Mouse (Mus musculus) heart, embryonic 13.5 days (tissue): ENCODE results near the gene Ppm1e. TPM values are rescaled to one million over a fixed set of nuclear protein-coding genes. Genes with fewer than 3 reads are reported as not detected.

Source experiments
- ATAC-seq: fragments of 200-750 bp; cut with Nextera tagmentation; 2 replicates; pipeline ENCODE4 v1.8.0; 2017; ENCODE audit warnings: moderate TSS enrichment; ENCODE audit not compliant: insufficient number of reproducible peaks, low FRiP score, low TSS enrichment; ENCODE audit errors: extremely low read depth
- H3K27ac ChIP-seq: fragments of 300-500 bp; sonication (generic); replicated peaks from 2 replicates; pipeline ENCODE4 v1.5.1; 2015; ENCODE audit warnings: moderate library complexity, mild to moderate bottlenecking, inconsistent platforms
- H3K27me3 ChIP-seq: fragments of 300-500 bp; sonication (generic); replicated peaks from 2 replicates; pipeline ENCODE4 v1.6.1; 2015; ENCODE audit warnings: mild to moderate bottlenecking, inconsistent platforms
- H3K36me3 ChIP-seq: fragments of 300-500 bp; sonication (generic); 2 replicates; pipeline ENCODE4 v1.6.1; 2015; ENCODE audit warnings: mild to moderate bottlenecking, inconsistent platforms
- H3K4me1 ChIP-seq: fragments of 300-500 bp; sonication (generic); 2 replicates; pipeline ENCODE4 v1.6.1; 2015; ENCODE audit warnings: inconsistent platforms
- H3K4me2 ChIP-seq: fragments of 300-500 bp; sonication (generic); 2 replicates; pipeline ENCODE4 v1.6.1; 2015; ENCODE audit warnings: inconsistent platforms, mild to moderate bottlenecking, moderate library complexity
- H3K4me3 ChIP-seq: fragments of 300-500 bp; sonication (generic); 2 replicates; pipeline ENCODE4 v1.5.1; 2015; ENCODE audit warnings: moderate library complexity, mild to moderate bottlenecking, inconsistent platforms
- H3K9ac ChIP-seq: fragments of 300-500 bp; sonication (generic); 2 replicates; pipeline ENCODE4 v1.6.1; 2015; ENCODE audit warnings: inconsistent platforms, mild to moderate bottlenecking, moderate library complexity
- H3K9me3 ChIP-seq: fragments of 300-500 bp; sonication (generic); 2 replicates; pipeline ENCODE4 v1.6.1; 2016; ENCODE audit warnings: inconsistent platforms
- WGBS: fragments of 180-500 bp; shearing (Covaris S2); methylation state at CpG from one replicate; pipeline ENCODE4 v1.1.7; 2015; ENCODE audit warnings: mixed read lengths; 5-methylcytosine and 5-hydroxymethylcytosine counted together
- polyA plus RNA-seq: library from polyadenylated mRNA; unstranded; fragments of >200 nt; fragmentation: Nextera tagmentation; extraction: Ambion mirVana; gene quantifications from 2 replicates; pipeline ENCODE4 v1.2.1, GENCODE M21; 2015

Ppm1e gene
- polyA plus RNA-seq, 1 experiment from 2014 or later: 3.4 TPM

- Histone ChIP-seq H3K4me3 (peak overlapping the region; percentile 81), H3K27me3 (peaks cover 26% of the 10 kb centered on the region), H3K27ac (0 out of 2 replicates have a peak overlapping the region, but pooled peaks have one; percentile 2), H3K4me2 (peak overlapping the region; percentile 89), H3K9ac (peak overlapping the region; percentile 84), H3K9me3 (no peaks in the 10 kb centered on the region), H3K4me1 (peaks cover 8% of the 10 kb centered on the region; the same call in 1 of the 2 replicates), H3K36me3 (no peaks in the 10 kb centered on the region)
- no peak for ATAC-seq
- 9% methylated on average over 31 of the region's 31 CpGs for WGBS
Observed at GRCm38 (mm10) chr11:87357317-87358300, 1.2 kb downstream of the Ppm1e start.

- no peak overlapping the region for H3K27ac ChIP-seq
Observed at GRCm38 (mm10) chr11:87354861-87355260, 4.0 kb downstream of the Ppm1e start.

GRCm38 (mm10) chr11:87353646-87354170, 5.1 kb downstream of the Ppm1e start:
- H3K4me3 ChIP-seq: no peak overlapping the region
- 75% methylated on average over 7 of the region's 7 CpGs for WGBS
- H3K27me3 ChIP-seq: peaks cover 3% of the 10 kb centered on the region
- no peaks in the 10 kb centered on the region for H3K9me3 ChIP-seq
- no peak overlapping the region for H3K27ac ChIP-seq
- no peak overlapping the region for H3K4me2 ChIP-seq
- H3K36me3 ChIP-seq: 0 out of 2 replicates have a peak, but pooled peaks cover 3% of the 10 kb centered on the region
- H3K4me1 ChIP-seq: 0 out of 2 replicates have a peak, but pooled peaks cover 4% of the 10 kb centered on the region
- no peak for ATAC-seq
- no peak overlapping the region for H3K9ac ChIP-seq

More at GRCm38 (mm10) chr11:87354861-87355260, 4.0 kb downstream of the Ppm1e start:
- WGBS: 70% methylated on average over 1 of the region's 1 CpGs
- Histone ChIP-seq H3K9ac (no peak overlapping the region), H3K27me3 (peaks cover 13% of the 10 kb centered on the region), H3K4me1 (peaks cover 8% of the 10 kb centered on the region; the same call in 1 of the 2 replicates), H3K4me2 (no peak overlapping the region), H3K9me3 (no peaks in the 10 kb centered on the region), H3K36me3 (0 out of 2 replicates have a peak, but pooled peaks cover 3% of the 10 kb centered on the region), H3K4me3 (no peak overlapping the region)
- no peak for ATAC-seq

GRCm38 (mm10) chr11:87326381-87326780, 32.4 kb downstream of the Ppm1e start:
- no peak for ATAC-seq
- no peak overlapping the region for H3K4me2 ChIP-seq
- no peak overlapping the region for H3K9ac ChIP-seq
- H3K4me3 ChIP-seq: no peak overlapping the region
- no peaks in the 10 kb centered on the region for H3K27me3 ChIP-seq
- H3K36me3 ChIP-seq: no peaks in the 10 kb centered on the region
- no peak overlapping the region for H3K27ac ChIP-seq
- H3K9me3 ChIP-seq: no peaks in the 10 kb centered on the region
- WGBS: 77% methylated on average over 3 of the region's 3 CpGs
- H3K4me1 ChIP-seq: no peaks in the 10 kb centered on the region

GRCm38 (mm10) chr11:87322558-87322957, 36.3 kb downstream of the Ppm1e start:
- H3K27me3 ChIP-seq: no peaks in the 10 kb centered on the region
- H3K27ac ChIP-seq: no peak overlapping the region
- H3K4me2 ChIP-seq: no peak overlapping the region
- H3K4me1 ChIP-seq: peaks cover 12% of the 10 kb centered on the region
- whole genome bisulfite sequencing: 68% methylated on average over 8 of the region's 8 CpGs
- no peak for ATAC-seq
- H3K9ac ChIP-seq: no peak overlapping the region
- H3K4me3 ChIP-seq: no peak overlapping the region
- H3K36me3 ChIP-seq: no peaks in the 10 kb centered on the region
- H3K9me3 ChIP-seq: no peaks in the 10 kb centered on the region

GRCm38 (mm10) chr11:87320007-87320406, 38.8 kb downstream of the Ppm1e start:
- 60% methylated on average over 5 of the region's 5 CpGs for WGBS
- no peak for ATAC-seq
- Histone ChIP-seq H3K27me3 (no peaks in the 10 kb centered on the region), H3K9ac (no peak overlapping the region), H3K4me2 (no peak overlapping the region), H3K27ac (no peak overlapping the region), H3K4me3 (no peak overlapping the region), H3K4me1 (peaks cover 12% of the 10 kb centered on the region), H3K9me3 (no peaks in the 10 kb centered on the region), H3K36me3 (no peaks in the 10 kb centered on the region)

- no peaks in the 10 kb centered on the region for H3K36me3 ChIP-seq
- no peaks in the 10 kb centered on the region for H3K27me3 ChIP-seq
- H3K4me1 ChIP-seq: peaks cover 14% of the 10 kb centered on the region
- 74% methylated on average over 9 of the region's 9 CpGs for WGBS
- no peak overlapping the region for H3K9ac ChIP-seq
- H3K4me2 ChIP-seq: no peak overlapping the region
- H3K9me3 ChIP-seq: no peaks in the 10 kb centered on the region
- no peak for ATAC-seq
- H3K4me3 ChIP-seq: no peak overlapping the region
- no peak overlapping the region for H3K27ac ChIP-seq
Observed at GRCm38 (mm10) chr11:87318956-87319708, 39.7 kb downstream of the Ppm1e start.

- H3K27me3 ChIP-seq: no peaks in the 10 kb centered on the region
- H3K27ac ChIP-seq: peak overlapping the region; percentile 86
- H3K4me1 ChIP-seq: peaks cover 38% of the 10 kb centered on the region
- no peaks in the 10 kb centered on the region for H3K36me3 ChIP-seq
- no peaks in the 10 kb centered on the region for H3K9me3 ChIP-seq
- no peak overlapping the region for H3K4me3 ChIP-seq
- 24% methylated on average over 3 of the region's 3 CpGs for WGBS
- no peak for ATAC-seq
- no peak overlapping the region for H3K9ac ChIP-seq
- H3K4me2 ChIP-seq: no peak overlapping the region
Observed at GRCm38 (mm10) chr11:87313533-87313932, 45.3 kb downstream of the Ppm1e start.

GRCm38 (mm10) chr11:87310309-87310708, 48.5 kb downstream of the Ppm1e start:
- no peaks in the 10 kb centered on the region for H3K36me3 ChIP-seq
- H3K27ac ChIP-seq: peak overlapping the region; percentile 63; the same call in 1 of the 2 replicates
- H3K4me3 ChIP-seq: no peak overlapping the region
- peaks cover 33% of the 10 kb centered on the region for H3K4me1 ChIP-seq
- H3K9me3 ChIP-seq: no peaks in the 10 kb centered on the region
- no peak overlapping the region; the same call in 1 of the 2 replicates for H3K4me2 ChIP-seq
- ATAC-seq: no peak
- no peak overlapping the region for H3K9ac ChIP-seq
- WGBS: 52% methylated on average over 2 of the region's 2 CpGs
- H3K27me3 ChIP-seq: no peaks in the 10 kb centered on the region

GRCm38 (mm10) chr11:87309329-87310074, 49.3 kb downstream of the Ppm1e start:
- no peak for ATAC-seq
- Histone ChIP-seq H3K27ac (peak overlapping the region; percentile 85), H3K9ac (peak overlapping the region; percentile 64; the same call in 1 of the 2 replicates), H3K27me3 (no peaks in the 10 kb centered on the region), H3K4me3 (no peak overlapping the region), H3K9me3 (no peaks in the 10 kb centered on the region), H3K36me3 (no peaks in the 10 kb centered on the region), H3K4me2 (peak overlapping the region; percentile 42), H3K4me1 (peaks cover 33% of the 10 kb centered on the region)
- WGBS: 23% methylated on average over 8 of the region's 8 CpGs
